Mouse (Mus musculus) cerebellum, adult 2 months (tissue): ENCODE measurements around the gene Atp8a1.

Experiments used
- CTCF ChIP-seq: fragments of 200-500 bp; IDR thresholded peaks from 2 replicates; pipeline ENCODE4 v1.5.1; 2011; ENCODE audit warnings: low read depth, mild to moderate bottlenecking, control low read depth, low read length, moderate library complexity, borderline replicate concordance; ENCODE audit not compliant: insufficient read depth
- POLR2A ChIP-seq: fragments of 200-500 bp; IDR thresholded peaks from 2 replicates; pipeline ENCODE4 v1.6.1; 2011; ENCODE audit warnings: low read length, control low read depth, borderline replicate concordance; ENCODE audit not compliant: insufficient read depth

DNA sequence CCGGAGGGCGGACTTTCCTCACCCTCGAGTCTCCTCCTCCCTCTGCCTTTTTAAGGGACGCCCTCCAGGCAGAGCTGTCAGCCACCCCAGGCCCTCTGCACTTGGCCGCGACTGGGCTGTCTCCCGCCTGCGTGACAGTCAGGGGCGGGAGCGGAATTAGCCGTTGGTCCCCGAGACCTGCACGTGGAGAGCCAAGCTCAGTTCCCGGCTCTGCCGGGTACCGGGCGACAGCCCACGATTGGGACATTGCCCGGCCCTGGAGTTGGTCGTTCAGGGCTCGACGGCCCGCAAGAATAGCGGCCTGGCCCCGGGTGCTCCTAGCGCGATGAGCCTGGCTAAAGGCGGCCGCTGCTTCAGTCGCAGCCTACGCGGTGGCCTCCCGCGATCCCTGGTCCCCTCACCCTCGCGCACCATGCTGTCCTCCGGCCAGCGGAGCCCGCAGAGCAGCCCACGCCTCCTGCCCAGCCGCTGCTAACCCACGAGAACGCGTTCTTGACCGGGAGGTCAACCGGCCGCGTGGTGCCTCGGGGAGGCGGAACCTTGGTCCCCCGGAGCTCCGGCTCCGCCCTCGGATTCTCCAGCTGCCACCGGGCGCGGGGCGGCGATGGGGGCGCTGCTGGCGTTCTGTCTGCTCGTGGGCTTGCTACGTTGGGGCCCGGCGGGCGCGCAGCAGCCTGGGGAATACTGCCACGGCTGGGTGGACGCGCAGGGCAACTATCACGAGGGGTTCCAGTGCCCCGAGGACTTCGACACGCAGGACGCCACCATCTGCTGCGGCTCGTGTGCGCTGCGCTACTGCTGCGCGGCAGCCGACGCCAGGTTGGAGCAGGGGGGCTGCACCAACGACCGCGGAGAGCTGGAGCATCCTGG is 239.2 kb downstream of the Atp8a1 start, which contains the start of gene Shisa3:
- TF ChIP-seq POLR2A = no peak
- no peak for TF ChIP-seq CTCF
